Mouse (Mus musculus) common myeloid progenitor, adult 5-6 weeks (primary cell): ENCODE measurements around the gene Chrdl2. TPM values are rescaled to one million over a fixed set of nuclear protein-coding genes. Genes with fewer than 3 reads are reported as not detected.
A peak's percentile ranks its signal among the peaks of the same experiment; 100 is the strongest.
"Not testable (repeated sequence)": the region's sequence is repeated elsewhere in the genome, so short reads cannot be mapped to it uniquely, and the experiment has no call there.

Experiments used
- ATAC-seq: replicated peaks from 2 replicates; pipeline ENCODE4 v1.8.0; 2016; ENCODE audit warnings: low read depth, mild to moderate bottlenecking, moderate TSS enrichment, inconsistent platforms; ENCODE audit not compliant: poor library complexity, severe bottlenecking
- total RNA-seq: library from RNA; stranded (forward); fragments of 200-1000, 187-1606 nt; gene quantifications from 2 replicates; pipeline ENCODE4 v1.2.3, GENCODE M21; 2017

Chrdl2 gene
- total RNA-seq: not detected in 2 replicates

- ATAC-seq: peak; percentile 30; the same call in 1 of the 2 replicates
Observed at GRCm38 (mm10) chr7:100005790-100006189, at the start of gene Chrdl2. Chrdl2 (plus strand) TSS chr7:100006172.

- ATAC-seq: no peak
Observed at GRCm38 (mm10) chr7:99957226-99957965, 48.6 kb upstream of the Chrdl2 start.

- not testable (repeated sequence) for ATAC-seq
Observed at GRCm38 (mm10) chr7:99960571-99960970, 45.4 kb upstream of the Chrdl2 start.

GRCm38 (mm10) chr7:99961518-99961917 is 44.5 kb upstream of the Chrdl2 start:
- ATAC-seq: no peak

- peak; percentile 87 for ATAC-seq
Observed at GRCm38 (mm10) chr7:99962536-99963236, 43.3 kb upstream of the Chrdl2 start.

- ATAC-seq: no peak
Observed at GRCm38 (mm10) chr7:99963237-99963860, 42.6 kb upstream of the Chrdl2 start.

- no peak for ATAC-seq
Observed at GRCm38 (mm10) chr7:99965020-99965841, 40.7 kb upstream of the Chrdl2 start.

GRCm38 (mm10) chr7:99966011-99966721 is 39.8 kb upstream of the Chrdl2 start:
- no peak for ATAC-seq

- ATAC-seq: no peak
Observed at GRCm38 (mm10) chr7:99969151-99969550, 36.8 kb upstream of the Chrdl2 start.

GRCm38 (mm10) chr7:99971926-99972325 is 34.0 kb upstream of the Chrdl2 start:
- no peak for ATAC-seq

- ATAC-seq: not testable (repeated sequence)
Observed at GRCm38 (mm10) chr7:99972912-99973311, 33.1 kb upstream of the Chrdl2 start.

- ATAC-seq: no peak
Observed at GRCm38 (mm10) chr7:99974208-99974970, 31.6 kb upstream of the Chrdl2 start.

- no peak for ATAC-seq
Observed at GRCm38 (mm10) chr7:99975819-99976575, 30.0 kb upstream of the Chrdl2 start.

GRCm38 (mm10) chr7:99978041-99978440 is 27.9 kb upstream of the Chrdl2 start:
- ATAC-seq: no peak

- ATAC-seq: no peak
Observed at GRCm38 (mm10) chr7:99979081-99979480, 26.9 kb upstream of the Chrdl2 start.

GRCm38 (mm10) chr7:99979546-99980131 is 26.3 kb upstream of the Chrdl2 start:
- ATAC-seq: no peak

- ATAC-seq: peak; percentile 97
Observed at GRCm38 (mm10) chr7:99980132-99980591, 25.8 kb upstream of the Chrdl2 start, which contains the start of gene Rnf169. Rnf169 (minus strand) TSS chr7:99980448.

- no peak for ATAC-seq
Observed at GRCm38 (mm10) chr7:99981311-99981710, 24.7 kb upstream of the Chrdl2 start.
